Mouse (Mus musculus): Measurements from ENCODE around the gene Prdm1. TPM values are rescaled to one million over a fixed set of nuclear protein-coding genes. Genes with fewer than 3 reads are reported as not detected.

Prdm1 gene
- total RNA-seq, 2 experiments from 2014 or later = 2.8 to 4.3 TPM

DNA sequence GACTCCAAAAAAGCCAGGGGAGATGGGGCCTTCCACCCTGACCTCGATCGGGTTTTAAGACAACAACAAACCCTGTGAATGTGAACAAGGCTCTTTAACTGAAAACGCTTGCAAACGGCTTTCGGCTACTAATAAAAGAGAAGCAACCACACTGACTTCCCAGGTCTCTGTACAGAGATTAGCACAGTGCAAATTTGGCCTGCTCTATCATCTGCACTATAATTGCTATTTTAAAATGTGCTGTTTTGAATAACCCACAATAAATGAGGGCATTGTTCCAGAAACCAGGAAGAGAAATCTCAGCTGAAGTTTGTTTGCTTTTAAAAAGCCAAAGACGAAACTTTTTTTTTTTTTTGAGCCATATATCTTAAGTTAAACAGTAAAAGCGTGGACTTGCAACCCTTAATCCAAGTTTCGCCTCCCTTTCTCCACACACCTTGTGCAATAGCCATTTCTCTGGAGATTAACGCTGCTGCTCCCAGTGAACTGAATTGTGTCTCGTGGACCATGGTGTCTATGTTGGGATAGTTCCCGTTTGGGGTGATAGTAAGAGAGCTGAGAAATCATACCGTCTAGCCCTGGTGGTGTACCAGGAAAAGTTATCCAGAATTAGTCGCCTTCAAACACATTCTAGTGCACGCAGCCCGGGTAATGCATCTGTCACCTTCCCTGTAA, 34.3 kb downstream of the Prdm1 start:
- DNase-seq (ENCODE audit: low spot score in 2 of 2) = no peak

GRCm38 (mm10) chr10:44492815-44493525, 35.3 kb downstream of the Prdm1 start:
- no peak for DNase-seq (ENCODE audit: low spot score in 2 of 2)

- no peak for DNase-seq (ENCODE audit: low spot score in 2 of 2)
Observed at GRCm38 (mm10) chr10:44490899-44491422, 37.3 kb downstream of the Prdm1 start.

DNA sequence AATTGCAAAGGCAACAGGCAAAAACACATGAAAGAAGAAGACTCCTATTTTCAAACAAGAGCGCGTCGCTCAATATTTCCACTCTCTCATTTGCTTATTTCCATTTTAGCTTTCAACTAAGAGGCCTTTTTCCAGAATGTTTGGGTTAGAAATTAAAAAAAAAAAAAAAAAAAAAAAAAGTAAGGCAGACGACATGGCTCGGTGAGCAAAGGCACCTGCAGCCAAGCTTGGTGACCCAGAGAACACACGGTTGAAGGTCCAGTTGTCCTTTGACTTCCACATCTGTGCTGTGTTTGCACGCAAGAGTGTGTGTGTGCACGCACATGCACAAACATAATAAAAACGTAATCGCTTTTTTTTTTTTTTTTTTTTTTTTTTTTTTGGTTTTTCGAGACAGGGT, 41.2 kb downstream of the Prdm1 start:
- no peak for DNase-seq (ENCODE audit: low spot score in 2 of 2)

- DNase-seq (ENCODE audit: low spot score in 2 of 2) = no peak
Observed at GRCm38 (mm10) chr10:44484077-44484476, 44.2 kb downstream of the Prdm1 start.

GRCm38 (mm10) chr10:44483116-44483515, 45.2 kb downstream of the Prdm1 start:
- no peak for DNase-seq (ENCODE audit: low spot score in 2 of 2)

- DNase-seq (ENCODE audit: low spot score in 2 of 2) = no peak
Observed at GRCm38 (mm10) chr10:44481379-44481778, 46.9 kb downstream of the Prdm1 start.

- no peak for DNase-seq (ENCODE audit: low spot score in 2 of 2)
Observed at GRCm38 (mm10) chr10:44479286-44479685, 49.0 kb downstream of the Prdm1 start.

DNA sequence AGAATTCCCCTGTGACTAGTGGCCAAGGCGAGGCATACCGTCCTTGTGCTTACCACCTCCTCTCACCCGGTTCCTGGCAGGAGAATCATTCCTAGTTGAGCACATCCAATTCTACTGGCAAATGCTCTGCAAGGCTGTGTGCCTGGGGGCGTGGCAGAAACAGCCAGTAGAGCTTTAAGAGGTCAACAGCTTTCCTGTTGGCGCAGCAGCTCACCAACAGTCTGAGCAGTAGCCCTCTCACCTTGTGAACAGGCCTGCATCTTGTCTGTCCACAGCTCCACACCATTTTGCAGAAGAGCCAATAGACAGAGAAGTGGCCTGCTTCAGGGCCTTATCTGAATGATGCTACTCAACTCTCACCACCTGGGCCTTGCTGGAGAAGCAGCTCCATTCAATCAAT, 50.2 kb downstream of the Prdm1 start:
- DNase-seq (ENCODE audit: low spot score in 2 of 2) = no peak

- DNase-seq (ENCODE audit: low spot score in 2 of 2) = no peak
Observed at GRCm38 (mm10) chr10:44477240-44477639, 51.1 kb downstream of the Prdm1 start.

GRCm38 (mm10) chr10:44476523-44476922, 51.8 kb downstream of the Prdm1 start:
- no peak for DNase-seq (ENCODE audit: low spot score in 2 of 2)

DNA sequence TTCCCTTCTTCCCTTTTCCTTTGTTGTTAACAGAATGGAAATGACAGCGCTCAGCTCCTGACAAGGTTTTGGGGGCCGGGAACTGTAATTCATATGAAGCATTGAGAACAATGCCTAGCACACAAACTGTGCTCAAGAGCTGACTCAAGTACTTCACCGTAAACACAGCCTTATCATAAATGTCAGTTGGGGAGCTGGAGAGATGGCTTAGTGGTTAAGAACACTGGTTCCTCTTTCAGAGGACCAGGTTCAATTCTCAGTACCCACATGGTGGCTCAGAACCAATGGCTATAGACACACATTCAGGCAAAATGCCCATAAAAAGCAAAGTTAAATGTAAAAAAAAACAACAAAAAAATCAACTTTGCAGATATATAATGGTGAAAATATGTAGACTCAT, 52.9 kb downstream of the Prdm1 start:
- DNase-seq (ENCODE audit: low spot score in 2 of 2) = no peak

DNA sequence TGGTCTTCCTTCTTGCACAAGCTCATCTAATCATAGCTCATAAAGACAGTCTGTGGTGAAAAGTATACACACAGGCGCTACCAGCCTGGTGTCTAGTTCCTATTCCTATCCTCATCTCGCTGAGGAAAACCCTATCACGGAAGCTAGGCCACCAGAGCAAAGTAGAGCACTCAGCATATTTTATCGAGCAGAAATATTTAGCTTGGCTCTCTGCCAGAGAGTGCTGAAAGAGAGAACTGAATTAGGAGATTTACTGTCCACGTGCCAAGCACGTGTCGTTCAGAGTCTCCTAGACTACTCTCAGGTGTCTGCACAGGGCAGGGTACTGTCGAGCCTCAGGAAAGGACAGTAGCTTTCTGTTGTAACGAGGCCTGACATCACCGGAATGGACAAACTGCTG, 54.0 kb downstream of the Prdm1 start:
- no peak for DNase-seq (ENCODE audit: low spot score in 2 of 2)

GRCm38 (mm10) chr10:44465618-44466017, 62.7 kb downstream of the Prdm1 start:
- DNase-seq (ENCODE audit: low spot score in 2 of 2) = no peak

DNA sequence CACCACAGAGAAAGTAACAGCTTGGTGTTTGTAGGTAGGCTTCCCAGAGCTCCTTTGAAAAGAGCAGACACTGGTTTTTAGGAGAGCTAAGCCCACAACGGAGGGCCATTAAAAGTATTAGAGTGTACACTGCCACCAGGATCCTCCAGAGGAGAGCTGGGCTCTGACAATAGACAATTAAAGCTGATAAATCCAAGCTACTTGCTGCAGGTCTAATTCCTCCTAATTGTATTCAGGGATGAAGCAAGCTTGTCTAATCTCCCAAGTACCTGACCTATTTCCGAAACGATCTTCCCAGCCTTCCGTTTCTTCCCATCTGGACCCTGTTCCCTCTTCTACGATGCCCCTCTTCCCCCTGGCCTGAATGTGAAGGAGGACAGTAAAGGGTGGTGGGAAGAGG, 63.7 kb downstream of the Prdm1 start:
- no peak for DNase-seq (ENCODE audit: low spot score in 2 of 2)

- DNase-seq (ENCODE audit: low spot score in 2 of 2) = no peak
Observed at GRCm38 (mm10) chr10:44463856-44464255, 64.4 kb downstream of the Prdm1 start.

DNA sequence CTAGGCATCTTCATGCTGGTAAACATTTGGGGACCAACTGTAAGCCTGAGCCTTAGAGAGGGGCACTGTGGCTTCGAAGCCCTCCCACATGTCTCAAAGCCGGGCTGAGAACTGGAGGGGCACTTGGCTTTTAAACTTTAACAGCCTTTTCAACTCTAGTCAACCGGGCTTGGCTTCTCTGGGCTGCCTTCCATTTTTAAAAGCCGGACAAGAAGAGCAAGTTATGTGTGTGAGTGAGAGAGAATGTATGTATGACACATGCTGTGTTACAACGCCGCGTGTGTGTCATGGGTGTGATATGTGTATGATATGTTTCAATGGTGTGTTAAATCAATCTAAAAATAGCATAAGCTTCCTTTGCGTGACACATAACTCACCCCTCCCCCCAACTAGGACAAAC, 66.0 kb downstream of the Prdm1 start:
- no peak for DNase-seq (ENCODE audit: low spot score in 2 of 2)

DNA sequence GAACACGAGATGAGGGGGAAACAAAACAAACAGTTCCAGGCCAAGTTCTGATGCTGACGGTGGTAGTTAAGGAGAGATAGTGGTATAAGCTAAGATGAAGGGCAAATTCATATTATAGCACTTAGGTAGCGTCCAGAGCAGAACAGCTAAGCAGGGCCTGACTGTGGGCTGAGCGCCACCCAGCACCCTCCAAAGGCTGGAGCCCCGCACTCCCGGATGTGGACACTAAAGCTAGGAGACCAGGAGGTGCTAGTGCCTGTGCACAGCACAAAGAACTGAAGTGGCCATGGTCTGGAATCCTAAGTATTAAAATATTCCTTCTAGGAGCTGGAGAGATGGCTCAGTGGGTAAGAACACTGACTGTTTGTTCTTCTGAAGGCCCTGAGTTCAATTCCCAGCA, 67.2 kb downstream of the Prdm1 start:
- no peak for DNase-seq (ENCODE audit: low spot score in 2 of 2)

GRCm38 (mm10) chr10:44460095-44460810, 68.0 kb downstream of the Prdm1 start:
- DNase-seq (ENCODE audit: low spot score in 2 of 2) = peak in 1 of 2 experiments; percentile 54

DNA sequence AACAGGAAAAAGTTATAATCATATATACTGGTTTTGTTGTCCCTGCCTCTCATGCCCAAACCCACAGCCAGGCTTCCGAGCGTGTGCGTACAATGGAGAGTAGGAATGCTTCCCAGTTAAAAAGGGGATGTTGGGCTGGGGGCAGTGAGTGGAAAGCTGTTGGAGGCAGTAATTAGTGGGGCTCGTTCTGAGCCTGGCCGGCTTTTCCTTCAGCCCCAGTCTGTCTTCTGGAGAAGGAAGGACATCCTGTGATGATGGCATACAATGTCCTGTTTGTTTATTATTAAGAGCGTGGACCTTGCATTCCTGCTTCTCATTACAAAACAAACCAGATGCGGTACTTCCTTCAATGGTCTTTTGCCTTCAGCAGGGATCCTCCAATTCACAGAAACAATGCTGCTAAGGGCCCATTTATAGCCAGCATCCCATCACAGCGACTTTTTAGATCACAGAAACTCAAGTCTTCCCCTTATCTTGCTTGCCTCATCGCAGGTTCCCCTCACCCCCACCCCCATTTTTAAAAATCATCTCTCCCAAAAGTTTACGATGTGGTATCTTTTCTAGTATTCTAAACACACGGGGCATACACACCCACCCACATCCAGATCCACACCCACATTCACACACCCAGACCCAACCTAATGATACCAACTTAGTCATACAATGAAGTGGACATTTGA, 68.8 kb downstream of the Prdm1 start:
- DNase-seq (ENCODE audit: low spot score in 2 of 2) = no peak

DNA sequence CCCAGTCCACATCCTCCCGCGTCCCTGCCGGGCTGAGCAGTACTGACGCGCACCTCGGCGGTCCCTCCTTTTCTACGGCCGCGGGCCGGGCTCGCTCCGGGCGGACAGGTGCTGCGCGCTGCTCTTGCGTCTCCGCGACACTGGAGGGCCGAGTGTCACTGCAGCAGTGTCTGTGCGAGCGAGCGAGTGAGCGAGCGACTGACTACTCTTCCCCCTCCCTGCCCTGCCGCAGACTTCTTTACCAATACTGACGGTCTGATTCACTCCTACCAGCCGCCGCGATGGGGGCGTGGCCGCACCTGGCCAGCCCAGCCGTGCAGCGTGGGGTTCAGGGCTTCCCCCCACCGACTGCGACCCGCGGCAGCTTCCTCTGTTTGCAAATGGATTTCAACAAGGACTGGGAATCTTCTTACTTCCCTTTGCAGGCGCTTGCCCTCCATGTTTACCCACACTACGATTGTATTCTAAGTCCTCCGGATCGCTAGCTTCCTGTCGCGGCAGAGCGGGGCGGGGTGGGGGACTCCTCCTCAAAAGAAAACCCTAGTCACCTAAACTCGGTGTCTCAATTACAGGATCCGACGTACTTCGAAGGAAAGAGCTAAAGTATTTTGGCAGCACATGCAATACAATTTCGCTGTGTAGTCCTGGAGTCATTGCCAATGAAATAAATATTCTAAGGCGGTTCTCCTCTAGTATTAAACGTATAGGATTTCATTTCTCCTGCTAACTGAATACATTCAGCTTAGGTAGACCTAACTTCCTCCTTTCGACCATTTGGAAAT, 69.6 kb downstream of the Prdm1 start:
- peak; percentile 13 to 44 for DNase-seq (ENCODE audit: low spot score in 2 of 2)

All from adrenal gland, postnatal 4 days (tissue).